Mouse (Mus musculus): ENCODE results near the gene Celf5.
A peak's percentile ranks its signal among the peaks of the same experiment; 100 is the strongest.

GRCm38 (mm10) chr10:81496264-81496901 lies 13.9 kb upstream of the Celf5 start, which contains the start of gene Ncln:
- TF ChIP-seq MAX (IDR thresholded peaks at IDR 0.05) (peak; percentile 99), MYOD1 (IDR thresholded peaks at IDR 0.05; ENCODE audit: control insufficient read depth, insufficient read length, low read depth) (no peak), USF1 (IDR thresholded peaks at IDR 0.05; ENCODE audit: low read depth) (no peak), CTCF (IDR thresholded peaks at IDR 0.05; ENCODE audit: control insufficient read depth, insufficient read depth, insufficient read length) (no peak), CEBPB (IDR thresholded peaks at IDR 0.05; ENCODE audit: low read depth) (no peak), FOSL1 (IDR thresholded peaks at IDR 0.05; ENCODE audit: insufficient read depth, low read length, poor library complexity, severe bottlenecking) (no peak)
